In the genomic region with DNA sequence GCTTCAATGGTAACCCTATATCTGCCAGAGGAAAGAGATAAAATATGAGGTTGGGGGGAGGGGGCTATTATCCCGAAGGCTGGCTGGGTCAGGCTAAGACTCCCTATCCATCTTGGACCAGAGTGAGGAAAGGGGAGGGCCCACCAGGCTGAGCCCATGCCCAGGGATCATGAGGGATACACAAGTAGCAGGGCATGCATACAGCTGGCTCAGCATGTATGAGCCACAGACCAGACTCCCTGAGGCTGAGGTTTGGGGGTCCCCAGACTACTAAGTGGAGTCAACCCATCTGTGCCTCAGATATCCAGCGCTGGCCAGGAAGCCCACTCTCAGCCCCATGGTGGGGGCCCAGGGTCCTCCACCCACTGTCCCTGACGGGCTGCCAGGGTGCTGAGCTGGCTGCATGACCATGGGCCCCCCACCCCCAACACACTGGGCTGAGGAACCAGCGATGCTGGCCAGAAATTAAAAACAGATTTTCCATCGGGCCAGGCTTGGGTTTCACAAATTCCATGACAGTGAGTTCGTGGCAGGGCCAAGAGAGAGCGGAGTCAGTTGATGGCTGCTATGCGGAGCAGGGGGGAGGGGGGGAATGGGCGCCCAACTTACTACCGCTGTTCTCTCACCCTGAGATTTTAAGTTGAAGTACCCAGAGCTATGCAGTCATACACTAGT, we compare ENCODE assay signal across 8 mouse cellular contexts. TPM values are rescaled to one million over a fixed set of nuclear protein-coding genes. Genes with fewer than 3 reads are reported as not detected.
DNase-seq lines count a peak whose midpoint lies in the region; ATAC-seq and TF ChIP-seq lines count a peak whose summit lies in the region.

No protein-coding gene starts in this region.

- peaks cover 17% of the 10 kb centered on the region for H3K36me3 ChIP-seq in embryonic facial prominence, embryonic 11.5 days (replicated peaks; ENCODE audit: control insufficient read depth, insufficient read depth, low read depth, low read length)
- peaks cover 6% of the 10 kb centered on the region for H3K36me3 ChIP-seq in heart, embryonic 16.5 days (ENCODE audit: control insufficient read depth, insufficient read depth)
- H3K36me3 ChIP-seq in macrophage (ENCODE audit: inconsistent target), result peaks cover 8% of the 10 kb centered on the region; the same call in 1 of the 2 replicates

- 27% methylated on average over 10 of the region's 10 CpGs for WGBS in embryonic facial prominence, embryonic 11.5 days
- 45% methylated on average over 10 of the region's 10 CpGs for WGBS in heart, embryonic 16.5 days
- WGBS in macrophage (ENCODE audit: missing documents), result 62% methylated on average over 8 of the region's 10 CpGs

- peak; percentile 65 for ATAC-seq in embryonic facial prominence, embryonic 11.5 days (replicated peaks; ENCODE audit: insufficient number of reproducible peaks, low FRiP score, low TSS enrichment, low read depth)
- peak; percentile 17; the same call in 1 of the 2 replicates for ATAC-seq in heart, embryonic 16.5 days (replicated peaks; ENCODE audit: extremely low read depth, insufficient read depth, low FRiP score)

- peak overlapping the region; percentile 36 for H3K27ac ChIP-seq in left cerebral cortex, adult 2 months
- peak overlapping the region; percentile 75 for H3K27ac ChIP-seq in embryonic facial prominence, embryonic 11.5 days (replicated peaks; ENCODE audit: low read depth, low read length)
- peak overlapping the region; percentile 37 for H3K27ac ChIP-seq in heart, embryonic 16.5 days (ENCODE audit: low read length)
- peak overlapping the region; percentile 97 for H3K27ac ChIP-seq in macrophage

- H3K4me1 ChIP-seq in embryonic facial prominence, embryonic 11.5 days (ENCODE audit: control insufficient read depth, insufficient read depth, low read length), result peaks cover 16% of the 10 kb centered on the region
- peaks cover 49% of the 10 kb centered on the region for H3K4me1 ChIP-seq in heart, embryonic 16.5 days (ENCODE audit: control insufficient read depth, insufficient read depth, low read length)

- no peak for DNase-seq in left cerebral cortex, adult 2 months (ENCODE audit: extremely low spot score in 1 of 2, low spot score in 2 of 2)
- no peak for DNase-seq in left cerebral cortex, adult 11 months (ENCODE audit: low spot score)
- peak; percentile 92 for DNase-seq in embryonic facial prominence, embryonic 11.5 days (ENCODE audit: low spot score)
- DNase-seq in left cerebral cortex, adult 9 months (ENCODE audit: low spot score in 2 of 2), result no peak
- no peak for DNase-seq in thymus, postnatal 14 days
- DNase-seq in right cerebral cortex, postnatal 25 days, result no peak

- no peaks in the 10 kb centered on the region for H3K27me3 ChIP-seq in embryonic facial prominence, embryonic 11.5 days (ENCODE audit: control insufficient read depth, insufficient read depth, low read length)
- no peaks in the 10 kb centered on the region for H3K27me3 ChIP-seq in heart, embryonic 16.5 days (ENCODE audit: control insufficient read depth, insufficient read depth, low read length)

- peaks cover 97% of the 10 kb centered on the region for H3K79me2 ChIP-seq in macrophage (ENCODE audit: inconsistent target)

- H3K9ac ChIP-seq in embryonic facial prominence, embryonic 11.5 days (replicated peaks; ENCODE audit: low read length), result no peak overlapping the region; the same call in 1 of the 2 replicates
- H3K9ac ChIP-seq in heart, embryonic 16.5 days (ENCODE audit: low read length), result peak overlapping the region; percentile 28

- H3K9me3 ChIP-seq in embryonic facial prominence, embryonic 11.5 days (replicated peaks; ENCODE audit: control insufficient read depth, low read length), result no peaks in the 10 kb centered on the region
- H3K9me3 ChIP-seq in heart, embryonic 16.5 days (replicated peaks; ENCODE audit: control insufficient read depth, low read length), result no peaks in the 10 kb centered on the region

- intact Hi-C loops in left cerebral cortex, adult 2 months (cut with DNase I), result no loop called here

- peak overlapping the region; percentile 29 for H3K4me2 ChIP-seq in embryonic facial prominence, embryonic 11.5 days (ENCODE audit: low read depth, low read length)
- H3K4me2 ChIP-seq in heart, embryonic 16.5 days (ENCODE audit: low read depth, low read length), result no peak overlapping the region

- no peak for TF ChIP-seq CTCF in left cerebral cortex, adult 2 months (IDR thresholded peaks at IDR 0.05)

- H3K4me3 ChIP-seq in left cerebral cortex, adult 2 months, result no peak overlapping the region
- no peak overlapping the region for H3K4me3 ChIP-seq in embryonic facial prominence, embryonic 11.5 days (ENCODE audit: low read depth, low read length)
- no peak overlapping the region for H3K4me3 ChIP-seq in heart, embryonic 16.5 days (ENCODE audit: low read length)
- no peak overlapping the region for H3K4me3 ChIP-seq in macrophage (ENCODE audit: inconsistent target)

RNA-seq across cellular contexts. Expression of gene Ttyh3, which starts 7.4 kb away (rescaled TPM):
- 100 to 1,000 TPM; 244 to 247 TPM for total RNA-seq in left cerebral cortex, adult 2 months (2021)
- polyA plus RNA-seq in embryonic facial prominence, embryonic 11.5 days (2014; fragmentation: Nextera tagmentation; extraction: Ambion mirVana), result 42.5 and 42.8 TPM in 2 replicates
- 16.3 and 17.9 TPM in 2 replicates for polyA plus RNA-seq in heart, embryonic 16.5 days (2015; fragmentation: Nextera tagmentation; extraction: Ambion mirVana)
- total RNA-seq in macrophage (2018; cell fraction: chromatin; rRNA removed), result 100 to 1,000 TPM in 5 of 26 experiments, 10 to 100 TPM in 21; 14.6 to 140 (median 53.0) TPM
- total RNA-seq in macrophage (2018; cell fraction: cytosol; rRNA removed), result 100 to 1,000 TPM in 7 of 26 experiments, 10 to 100 TPM in 19; 44.2 to 125 (median 76.8) TPM
- 100 to 1,000 TPM in 8 of 26 experiments, 10 to 100 TPM in 18; 43.1 to 131 (median 86.6) TPM for total RNA-seq in macrophage (2018; cell fraction: nucleus; rRNA removed)
- 40.4 to 80.7 TPM (median 48.0 TPM) in 3 replicates for polyA plus RNA-seq in macrophage (2018)

RNA-seq across cellular contexts. Expression of gene Lfng, which starts 34.3 kb away (rescaled TPM):
- total RNA-seq in left cerebral cortex, adult 2 months (2021), result 10 to 100 TPM; 25.9 to 26.2 TPM
- 13.3 and 13.7 TPM in 2 replicates for polyA plus RNA-seq in embryonic facial prominence, embryonic 11.5 days (2014; fragmentation: Nextera tagmentation; extraction: Ambion mirVana)
- polyA plus RNA-seq in heart, embryonic 16.5 days (2015; fragmentation: Nextera tagmentation; extraction: Ambion mirVana), result 6.2 and 7.7 TPM in 2 replicates
- total RNA-seq in macrophage (2018; cell fraction: chromatin; rRNA removed), result 100 to 1,000 TPM in 1 of 26 experiments, 10 to 100 TPM in 24, 1 to 10 TPM in 1; 8.4 to 105 (median 42.7) TPM
- total RNA-seq in macrophage (2018; cell fraction: cytosol; rRNA removed), result 10 to 100 TPM; 24.5 to 80.6 (median 54.7) TPM
- 100 to 1,000 TPM in 2 of 26 experiments, 10 to 100 TPM in 24; 14.8 to 111 (median 57.4) TPM for total RNA-seq in macrophage (2018; cell fraction: nucleus; rRNA removed)
- polyA plus RNA-seq in macrophage (2018), result 33.7 to 75.9 TPM (median 52.2 TPM) in 3 replicates

Comparison
In these comparisons a context has a peak if more than half of its experiments do, and no peak if none do; other contexts are left out.
1. H3K27ac ChIP-seq: peak in every context shown above with its lines; median percentile 97 in macrophage; 75 in embryonic facial prominence, embryonic 11.5 days; 37 in heart, embryonic 16.5 days; 36 in left cerebral cortex, adult 2 months.